Mouse (Mus musculus): ENCODE measurements around the gene Dnah2. TPM values are rescaled to one million over a fixed set of nuclear protein-coding genes. Genes with fewer than 3 reads are reported as not detected.

The Dnah2 gene
- 0.13 and 0.36 TPM in 2 replicates for polyA plus RNA-seq (2014; fragmentation: Nextera tagmentation; extraction: Ambion mirVana)

DNA sequence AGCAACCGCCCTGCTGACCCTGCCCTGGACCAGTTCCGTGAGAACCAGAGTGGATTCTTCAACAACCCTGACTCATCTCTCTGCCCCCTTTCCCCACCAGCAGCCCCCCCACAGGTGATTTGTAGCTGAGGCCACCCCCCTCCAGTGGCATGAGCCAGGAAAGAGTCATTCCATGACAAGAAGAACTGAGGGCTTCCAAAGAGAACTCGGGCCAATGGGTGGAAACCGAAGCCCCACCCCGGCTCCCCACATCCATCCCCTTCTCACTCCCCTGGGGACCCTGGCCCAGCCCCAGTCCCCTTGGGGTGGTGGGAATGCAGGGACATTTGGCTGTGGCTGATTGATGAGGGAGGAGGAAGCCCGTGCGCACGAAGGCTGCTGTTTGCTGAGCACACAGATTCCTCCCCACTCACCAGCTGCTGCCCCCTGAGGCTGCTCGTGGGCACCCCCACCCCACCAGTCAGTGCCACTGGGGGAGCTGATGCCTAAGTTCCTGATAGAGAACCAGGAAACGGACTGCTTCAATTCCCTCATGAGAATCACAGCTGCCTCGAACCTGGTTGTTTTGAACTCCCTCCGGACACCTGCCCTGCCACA lies at the start of gene Dnah2:
Gene Dnah2, minus strand, starts transcription at position 51 of the 597 bp plus-strand sequence.
- WGBS, result 56% methylated on average over 12 of the region's 12 CpGs

GRCm38 (mm10) chr11:69594853-69595252 lies 45.9 kb upstream of the Dnah2 start:
- peaks cover 7 to 8% of the 10 kb centered on the region in 2 experiments for H3K4me1 ChIP-seq (ENCODE audit: control insufficient read depth in 2 of 2, insufficient read depth in 2 of 2, low read length in 2 of 2)
- peaks cover 38% of the 10 kb centered on the region for H3K36me3 ChIP-seq (ENCODE audit: control insufficient read depth, insufficient read depth, low read length)
- H3K4me2 ChIP-seq (ENCODE audit: low read length), result no peak overlapping the region
- H3K27me3 ChIP-seq (ENCODE audit: control insufficient read depth, insufficient read depth, low read length), result no peaks in the 10 kb centered on the region
- H3K27ac ChIP-seq (replicated peaks in 1 of 2; ENCODE audit: control insufficient read depth in 1 of 2, insufficient read depth in 1 of 2, low read depth in 2 of 2, low read length in 2 of 2), result no peak overlapping the region
- no peak overlapping the region for H3K4me3 ChIP-seq (ENCODE audit: control insufficient read depth in 1 of 2, insufficient read depth in 1 of 2, low read depth in 1 of 2, low read length in 2 of 2)
- no peak overlapping the region for H3K9ac ChIP-seq (ENCODE audit: low read length)
- 93% methylated on average over 6 of the region's 6 CpGs for WGBS
- ATAC-seq (ENCODE audit: insufficient number of reproducible peaks, insufficient read depth, low FRiP score, low read depth), result no peak
- no peaks in the 10 kb centered on the region for H3K9me3 ChIP-seq (ENCODE audit: control insufficient read depth, low read length)

More for the DNA sequence above, at the start of gene Dnah2:
- Histone ChIP-seq H3K4me3 (ENCODE audit: control insufficient read depth in 1 of 2, insufficient read depth in 1 of 2, low read depth in 1 of 2, low read length in 2 of 2) (no peak within 1 kb of the TSS), H3K36me3 (ENCODE audit: control insufficient read depth, insufficient read depth, low read length) (no peaks in the 10 kb centered on the region), H3K27me3 (ENCODE audit: control insufficient read depth, insufficient read depth, low read length) (0 out of 2 replicates have a peak, but pooled peaks cover 4% of the 10 kb centered on the region), H3K27ac (replicated peaks in 1 of 2; ENCODE audit: control insufficient read depth in 1 of 2, insufficient read depth in 1 of 2, low read depth in 2 of 2, low read length in 2 of 2) (no peak within 1 kb of the TSS), H3K4me1 (ENCODE audit: control insufficient read depth in 2 of 2, insufficient read depth in 2 of 2, low read length in 2 of 2) (peaks cover 11 to 13% of the 10 kb centered on the region in 2 experiments; a peak in 3 of 4 replicates), H3K9ac (ENCODE audit: low read length) (no peak within 1 kb of the TSS; the same call in 1 of the 2 replicates), H3K9me3 (ENCODE audit: control insufficient read depth, low read length) (no peaks in the 10 kb centered on the region), H3K4me2 (ENCODE audit: low read length) (no peak within 1 kb of the TSS)
- no peak for ATAC-seq (ENCODE audit: insufficient number of reproducible peaks, insufficient read depth, low FRiP score, low read depth)

DNA sequence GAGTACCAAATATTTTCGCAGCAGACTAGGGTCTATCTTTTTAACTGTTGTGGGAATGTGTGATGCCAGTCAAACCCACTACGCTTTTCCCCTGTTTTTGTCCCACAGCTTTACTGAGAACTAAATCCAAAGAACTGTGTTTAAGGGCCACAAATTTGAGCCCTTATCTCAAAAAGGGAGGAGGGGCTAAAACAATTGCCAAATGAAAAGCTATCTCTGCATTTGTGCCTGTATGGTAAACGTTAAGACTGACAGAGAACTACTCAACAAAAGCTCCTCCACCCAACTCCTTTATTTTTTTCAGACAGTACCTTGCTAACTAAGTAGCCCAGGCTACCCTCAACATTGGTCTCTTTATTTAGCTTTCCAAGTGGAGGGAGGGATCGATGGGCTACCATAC lies 43.9 kb upstream of the Dnah2 start:
- no peaks in the 10 kb centered on the region for H3K27me3 ChIP-seq (ENCODE audit: control insufficient read depth, insufficient read depth, low read length)
- H3K9ac ChIP-seq (ENCODE audit: low read length), result no peak overlapping the region
- peaks cover 59% of the 10 kb centered on the region for H3K36me3 ChIP-seq (ENCODE audit: control insufficient read depth, insufficient read depth, low read length)
- 71% methylated on average over 4 of the region's 4 CpGs for WGBS
- no peak for ATAC-seq (ENCODE audit: insufficient number of reproducible peaks, insufficient read depth, low FRiP score, low read depth)
- no peaks in the 10 kb centered on the region for H3K9me3 ChIP-seq (ENCODE audit: control insufficient read depth, low read length)
- H3K4me3 ChIP-seq (ENCODE audit: control insufficient read depth in 1 of 2, insufficient read depth in 1 of 2, low read depth in 1 of 2, low read length in 2 of 2), result no peak overlapping the region
- no peaks in the 10 kb centered on the region for H3K4me1 ChIP-seq (ENCODE audit: control insufficient read depth in 2 of 2, insufficient read depth in 2 of 2, low read length in 2 of 2)
- H3K27ac ChIP-seq (replicated peaks in 1 of 2; ENCODE audit: control insufficient read depth in 1 of 2, insufficient read depth in 1 of 2, low read depth in 2 of 2, low read length in 2 of 2), result no peak overlapping the region
- no peak overlapping the region for H3K4me2 ChIP-seq (ENCODE audit: low read length)

DNA sequence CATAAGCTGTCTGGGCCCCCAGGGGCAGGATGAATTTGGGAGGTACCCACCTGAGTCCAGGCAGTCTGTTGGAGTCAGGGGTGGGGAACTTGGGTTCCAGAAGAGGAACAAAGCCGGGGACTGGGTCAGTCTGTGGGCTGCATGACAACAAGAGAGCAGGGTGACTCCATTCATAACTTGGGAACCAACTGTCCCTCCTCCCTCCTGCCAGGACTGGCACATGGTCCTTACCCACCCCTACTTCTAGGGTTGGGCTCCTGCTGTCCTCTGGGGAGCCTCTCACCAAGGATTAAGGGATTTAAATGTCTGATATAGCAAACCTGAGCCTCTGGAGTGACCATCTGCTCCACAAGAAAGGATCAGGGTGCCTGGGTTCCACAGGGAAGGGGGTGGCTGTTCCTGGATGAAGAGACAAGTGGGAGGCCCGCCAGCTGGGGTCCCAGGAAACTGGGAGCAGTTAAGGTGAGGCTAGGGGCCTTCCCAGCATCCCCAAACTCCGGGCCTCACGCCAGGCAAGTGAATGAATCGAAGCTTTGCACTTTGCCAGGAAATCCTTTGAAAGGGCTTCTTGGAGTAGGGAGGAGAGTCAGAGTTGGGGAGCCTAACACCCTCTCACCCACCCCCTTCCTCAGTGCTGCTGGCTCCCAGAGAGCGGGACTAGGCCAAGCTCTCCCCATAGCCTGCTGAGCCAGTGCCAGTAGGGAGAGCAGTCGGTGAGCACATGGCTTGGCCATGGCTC lies 43.2 kb upstream of the Dnah2 start:
- no peak overlapping the region for H3K27ac ChIP-seq (replicated peaks in 1 of 2; ENCODE audit: control insufficient read depth in 1 of 2, insufficient read depth in 1 of 2, low read depth in 2 of 2, low read length in 2 of 2)
- H3K36me3 ChIP-seq (ENCODE audit: control insufficient read depth, insufficient read depth, low read length), result peaks cover 66% of the 10 kb centered on the region
- H3K4me2 ChIP-seq (ENCODE audit: low read length), result no peak overlapping the region
- H3K4me1 ChIP-seq (ENCODE audit: control insufficient read depth in 2 of 2, insufficient read depth in 2 of 2, low read length in 2 of 2), result no peaks in the 10 kb centered on the region
- no peak overlapping the region for H3K9ac ChIP-seq (ENCODE audit: low read length)
- no peaks in the 10 kb centered on the region for H3K9me3 ChIP-seq (ENCODE audit: control insufficient read depth, low read length)
- no peak overlapping the region for H3K4me3 ChIP-seq (ENCODE audit: control insufficient read depth in 1 of 2, insufficient read depth in 1 of 2, low read depth in 1 of 2, low read length in 2 of 2)
- no peak for ATAC-seq (ENCODE audit: insufficient number of reproducible peaks, insufficient read depth, low FRiP score, low read depth)
- H3K27me3 ChIP-seq (ENCODE audit: control insufficient read depth, insufficient read depth, low read length), result no peaks in the 10 kb centered on the region
- WGBS, result 71% methylated on average over 7 of the region's 7 CpGs

GRCm38 (mm10) chr11:69591424-69591823 lies 42.5 kb upstream of the Dnah2 start:
- no peak overlapping the region for H3K27ac ChIP-seq (replicated peaks in 1 of 2; ENCODE audit: control insufficient read depth in 1 of 2, insufficient read depth in 1 of 2, low read depth in 2 of 2, low read length in 2 of 2)
- peaks cover 67% of the 10 kb centered on the region for H3K36me3 ChIP-seq (ENCODE audit: control insufficient read depth, insufficient read depth, low read length)
- H3K4me2 ChIP-seq (ENCODE audit: low read length), result no peak overlapping the region
- H3K4me3 ChIP-seq (ENCODE audit: control insufficient read depth in 1 of 2, insufficient read depth in 1 of 2, low read depth in 1 of 2, low read length in 2 of 2), result no peak overlapping the region
- no peaks in the 10 kb centered on the region for H3K27me3 ChIP-seq (ENCODE audit: control insufficient read depth, insufficient read depth, low read length)
- no peaks in the 10 kb centered on the region for H3K9me3 ChIP-seq (ENCODE audit: control insufficient read depth, low read length)
- WGBS, result 85% methylated on average over 3 of the region's 3 CpGs
- H3K9ac ChIP-seq (ENCODE audit: low read length), result no peak overlapping the region
- no peak for ATAC-seq (ENCODE audit: insufficient number of reproducible peaks, insufficient read depth, low FRiP score, low read depth)
- no peaks in the 10 kb centered on the region for H3K4me1 ChIP-seq (ENCODE audit: control insufficient read depth in 2 of 2, insufficient read depth in 2 of 2, low read length in 2 of 2)

- Histone ChIP-seq H3K9ac (ENCODE audit: low read length) (no peak overlapping the region), H3K27ac (replicated peaks in 1 of 2; ENCODE audit: control insufficient read depth in 1 of 2, insufficient read depth in 1 of 2, low read depth in 2 of 2, low read length in 2 of 2) (no peak overlapping the region), H3K4me1 (ENCODE audit: control insufficient read depth in 2 of 2, insufficient read depth in 2 of 2, low read length in 2 of 2) (0 out of 4 replicates have a peak, but pooled peaks cover 0 to 2% of the 10 kb centered on the region in 2 experiments), H3K27me3 (ENCODE audit: control insufficient read depth, insufficient read depth, low read length) (no peaks in the 10 kb centered on the region), H3K9me3 (ENCODE audit: control insufficient read depth, low read length) (no peaks in the 10 kb centered on the region), H3K4me2 (ENCODE audit: low read length) (no peak overlapping the region), H3K4me3 (ENCODE audit: control insufficient read depth in 1 of 2, insufficient read depth in 1 of 2, low read depth in 1 of 2, low read length in 2 of 2) (no peak overlapping the region), H3K36me3 (ENCODE audit: control insufficient read depth, insufficient read depth, low read length) (peaks cover 67% of the 10 kb centered on the region)
- no peak for ATAC-seq (ENCODE audit: insufficient number of reproducible peaks, insufficient read depth, low FRiP score, low read depth)
- WGBS, result 89% methylated on average over 8 of the region's 8 CpGs
These were observed 41.7 kb upstream of the Dnah2 start for GRCm38 (mm10) chr11:69590622-69591021.

DNA sequence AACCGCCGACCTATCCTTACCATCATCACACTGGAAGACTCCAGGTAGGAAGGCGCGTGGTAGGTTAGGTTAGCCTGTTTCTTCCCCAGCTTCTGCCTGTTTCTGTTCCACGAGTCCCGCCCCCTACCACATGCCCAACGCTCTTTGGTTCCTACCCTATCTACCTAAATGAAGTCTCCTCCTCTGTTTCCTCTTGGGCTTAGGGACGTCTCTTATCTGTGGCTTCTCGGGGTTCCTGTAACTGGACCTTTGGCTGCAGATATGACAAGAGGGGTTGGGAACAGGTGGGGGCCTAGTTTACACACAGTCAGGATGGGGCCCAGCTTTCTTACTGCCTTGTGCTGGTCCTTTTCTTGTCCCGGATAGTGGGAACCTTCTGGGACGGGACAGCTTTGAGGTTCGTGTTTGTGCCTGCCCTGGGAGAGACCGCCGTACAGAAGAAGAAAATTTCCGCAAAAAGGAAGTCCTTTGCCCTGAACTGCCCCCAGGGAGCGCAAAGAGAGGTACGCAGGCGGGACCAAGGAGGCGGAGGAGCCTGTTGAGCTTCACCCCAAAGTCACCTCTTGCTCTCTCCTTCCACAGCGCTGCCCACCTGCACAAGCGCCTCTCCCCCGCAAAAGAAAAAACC lies 40.4 kb upstream of the Dnah2 start:
- Histone ChIP-seq H3K4me3 (ENCODE audit: control insufficient read depth in 1 of 2, insufficient read depth in 1 of 2, low read depth in 1 of 2, low read length in 2 of 2) (no peak overlapping the region), H3K4me1 (ENCODE audit: control insufficient read depth in 2 of 2, insufficient read depth in 2 of 2, low read length in 2 of 2) (0 out of 4 replicates have a peak, but pooled peaks cover 0 to 2% of the 10 kb centered on the region in 2 experiments), H3K9me3 (ENCODE audit: control insufficient read depth, low read length) (no peaks in the 10 kb centered on the region), H3K27ac (replicated peaks in 1 of 2; ENCODE audit: control insufficient read depth in 1 of 2, insufficient read depth in 1 of 2, low read depth in 2 of 2, low read length in 2 of 2) (no peak overlapping the region), H3K4me2 (ENCODE audit: low read length) (no peak overlapping the region), H3K9ac (ENCODE audit: low read length) (no peak overlapping the region), H3K27me3 (ENCODE audit: control insufficient read depth, insufficient read depth, low read length) (no peaks in the 10 kb centered on the region), H3K36me3 (ENCODE audit: control insufficient read depth, insufficient read depth, low read length) (peaks cover 67% of the 10 kb centered on the region)
- WGBS, result 87% methylated on average over 22 of the region's 22 CpGs
- ATAC-seq (ENCODE audit: insufficient number of reproducible peaks, insufficient read depth, low FRiP score, low read depth), result no peak
